Mouse (Mus musculus): ENCODE data around the gene Tspyl3. TPM values are rescaled to one million over a fixed set of nuclear protein-coding genes. Genes with fewer than 3 reads are reported as not detected.

The Tspyl3 gene
- polyA plus RNA-seq, 1 experiment from 2014 or later, result 9.3 TPM

- Histone ChIP-seq H3K9me3 (replicated peaks; ENCODE audit: low read length) (no peaks in the 10 kb centered on the region), H3K4me1 (replicated peaks; ENCODE audit: insufficient read depth, low read length) (no peaks in the 10 kb centered on the region), H3K4me2 (ENCODE audit: low read length) (no peak overlapping the region), H3K4me3 (replicated peaks; ENCODE audit: low read depth, low read length) (no peak overlapping the region), H3K27ac (no peak overlapping the region), H3K9ac (ENCODE audit: low read depth, low read length) (no peak overlapping the region), H3K27me3 (ENCODE audit: insufficient read depth, low read length) (no peaks in the 10 kb centered on the region), H3K36me3 (ENCODE audit: insufficient read depth, low read length) (no peaks in the 10 kb centered on the region)
- ATAC-seq (replicated peaks; ENCODE audit: low FRiP score, low read depth) (no peak), DNase-seq (ENCODE audit: low spot score) (no peak)
- TF ChIP-seq CTCF (IDR thresholded peaks at IDR 0.05; ENCODE audit: low read depth), result no peak
- WGBS, result 81% methylated on average over 10 of the region's 10 CpGs
These were observed 7.4 kb downstream of the Tspyl3 start for GRCm38 (mm10) chr2:153217826-153218340.

DNA sequence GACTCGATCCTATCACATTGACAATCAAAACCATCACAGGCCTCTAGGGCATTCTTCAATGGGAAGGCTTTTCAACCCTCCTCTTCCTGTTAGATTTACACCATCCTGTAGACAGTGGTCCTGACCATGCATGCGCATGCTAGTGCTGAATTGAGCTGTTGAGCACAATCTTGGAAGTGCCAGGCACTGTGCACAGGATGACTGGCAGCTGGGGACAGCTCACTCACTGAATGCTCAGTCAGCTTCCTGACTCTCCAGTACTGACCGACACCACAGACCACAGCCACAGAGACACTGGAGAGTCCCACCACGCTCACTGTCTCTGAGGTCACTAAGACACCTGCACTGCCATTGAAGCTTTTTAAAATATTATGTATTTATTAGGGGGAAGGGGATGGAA, 9.8 kb downstream of the Tspyl3 start:
- Histone ChIP-seq H3K27me3 (ENCODE audit: insufficient read depth, low read length) (no peaks in the 10 kb centered on the region), H3K9me3 (replicated peaks; ENCODE audit: low read length) (no peaks in the 10 kb centered on the region), H3K4me1 (replicated peaks; ENCODE audit: insufficient read depth, low read length) (no peaks in the 10 kb centered on the region), H3K4me3 (replicated peaks; ENCODE audit: low read depth, low read length) (no peak overlapping the region), H3K36me3 (ENCODE audit: insufficient read depth, low read length) (no peaks in the 10 kb centered on the region), H3K9ac (ENCODE audit: low read depth, low read length) (no peak overlapping the region), H3K4me2 (ENCODE audit: low read length) (no peak overlapping the region), H3K27ac (no peak overlapping the region)
- WGBS, result 79% methylated on average over 4 of the region's 4 CpGs
- DNase-seq (ENCODE audit: low spot score) (no peak), ATAC-seq (replicated peaks; ENCODE audit: low FRiP score, low read depth) (no peak)
- no peak for TF ChIP-seq CTCF (IDR thresholded peaks at IDR 0.05; ENCODE audit: low read depth)

DNA sequence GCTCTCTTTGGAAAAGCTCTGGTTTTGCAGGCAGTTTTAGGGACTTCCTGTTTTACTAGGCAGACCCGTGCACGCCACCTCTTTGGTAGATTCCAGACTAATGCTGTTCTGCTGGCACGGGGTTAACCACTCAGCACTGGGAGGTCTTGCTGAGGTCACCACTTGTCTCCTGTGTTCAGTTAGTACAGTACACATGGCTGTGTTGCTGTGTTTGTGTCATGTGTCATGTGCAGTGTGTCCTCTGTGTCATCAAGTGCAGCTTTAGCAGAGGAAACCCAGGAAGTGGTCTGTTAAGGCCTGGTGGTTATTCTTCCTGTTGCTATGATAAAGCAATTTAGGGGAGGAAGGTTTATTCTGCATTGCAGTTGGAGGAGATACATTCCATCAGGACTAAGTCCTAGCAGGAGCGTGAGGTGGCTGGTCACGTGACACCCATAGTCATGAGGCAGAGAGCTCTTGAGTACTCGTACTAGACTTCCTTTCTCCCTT, 10.4 kb downstream of the Tspyl3 start:
- no peak for TF ChIP-seq CTCF (IDR thresholded peaks at IDR 0.05; ENCODE audit: low read depth)
- no peak overlapping the region for H3K4me3 ChIP-seq (replicated peaks; ENCODE audit: low read depth, low read length)
- peaks cover 4% of the 10 kb centered on the region; the same call in 1 of the 2 replicates for H3K36me3 ChIP-seq (ENCODE audit: insufficient read depth, low read length)
- no peak overlapping the region for H3K27ac ChIP-seq
- no peak overlapping the region for H3K9ac ChIP-seq (ENCODE audit: low read depth, low read length)
- no peaks in the 10 kb centered on the region for H3K4me1 ChIP-seq (replicated peaks; ENCODE audit: insufficient read depth, low read length)
- ATAC-seq (replicated peaks; ENCODE audit: low FRiP score, low read depth) (no peak), DNase-seq (ENCODE audit: low spot score) (peak; percentile 10)
- no peaks in the 10 kb centered on the region for H3K27me3 ChIP-seq (ENCODE audit: insufficient read depth, low read length)
- H3K9me3 ChIP-seq (replicated peaks; ENCODE audit: low read length), result no peaks in the 10 kb centered on the region
- no peak overlapping the region for H3K4me2 ChIP-seq (ENCODE audit: low read length)
- 54% methylated on average over 6 of the region's 6 CpGs for WGBS

DNA sequence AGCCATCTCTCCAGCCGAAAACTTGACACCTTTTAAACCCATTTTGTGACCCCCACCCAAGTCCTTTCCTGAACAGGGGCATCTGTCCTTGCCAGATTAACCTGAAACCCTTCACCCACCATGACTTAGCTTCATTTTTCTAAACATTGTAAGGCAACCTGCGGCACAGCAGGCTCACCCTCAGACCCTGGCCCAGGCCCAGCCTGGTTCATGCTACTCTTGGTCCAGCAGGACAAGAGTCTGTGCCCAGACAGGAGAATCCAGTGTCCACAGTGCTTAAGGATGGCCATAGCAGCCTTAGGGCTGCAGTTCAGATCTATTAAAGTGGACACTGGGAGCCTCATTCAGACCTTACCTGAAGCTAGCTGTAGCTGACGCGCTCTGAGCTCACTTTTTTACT, 11.9 kb downstream of the Tspyl3 start:
- ATAC-seq (replicated peaks; ENCODE audit: low FRiP score, low read depth), result no peak
- no peak for TF ChIP-seq CTCF (IDR thresholded peaks at IDR 0.05; ENCODE audit: low read depth)
- Histone ChIP-seq H3K27ac (no peak overlapping the region), H3K4me3 (replicated peaks; ENCODE audit: low read depth, low read length) (no peak overlapping the region), H3K9ac (ENCODE audit: low read depth, low read length) (no peak overlapping the region), H3K4me1 (replicated peaks; ENCODE audit: insufficient read depth, low read length) (no peaks in the 10 kb centered on the region), H3K9me3 (replicated peaks; ENCODE audit: low read length) (no peaks in the 10 kb centered on the region), H3K36me3 (ENCODE audit: insufficient read depth, low read length) (peaks cover 12% of the 10 kb centered on the region; the same call in 1 of the 2 replicates), H3K27me3 (ENCODE audit: insufficient read depth, low read length) (no peaks in the 10 kb centered on the region), H3K4me2 (ENCODE audit: low read length) (no peak overlapping the region)
- WGBS, result 78% methylated on average over 4 of the region's 4 CpGs
- DNase-seq (ENCODE audit: low spot score), result no peak

DNA sequence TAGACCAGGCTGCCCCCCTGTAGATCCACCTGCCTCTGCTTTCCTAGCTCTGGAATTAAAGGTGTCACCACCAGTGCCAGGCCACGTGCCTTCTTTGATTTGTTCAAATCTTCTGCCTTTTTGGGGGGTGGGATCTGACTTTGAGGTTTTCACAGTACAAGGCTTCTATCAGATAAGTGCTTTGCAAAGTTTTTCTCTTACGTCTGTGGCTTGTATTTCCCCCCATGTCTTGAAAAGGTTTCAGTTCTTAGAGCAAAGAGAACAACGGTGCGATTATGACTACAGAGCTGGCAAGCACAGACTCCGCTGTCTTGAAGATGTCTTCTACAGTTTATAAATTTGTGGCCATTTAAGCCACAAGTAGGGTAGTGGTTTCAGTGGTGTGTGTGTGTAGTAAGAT, 13.8 kb downstream of the Tspyl3 start:
- WGBS, result 93% methylated on average over 5 of the region's 5 CpGs
- Histone ChIP-seq H3K4me1 (replicated peaks; ENCODE audit: insufficient read depth, low read length) (no peaks in the 10 kb centered on the region), H3K36me3 (ENCODE audit: insufficient read depth, low read length) (peaks cover 26% of the 10 kb centered on the region; the same call in 1 of the 2 replicates), H3K4me2 (ENCODE audit: low read length) (no peak overlapping the region), H3K9me3 (replicated peaks; ENCODE audit: low read length) (no peaks in the 10 kb centered on the region), H3K9ac (ENCODE audit: low read depth, low read length) (no peak overlapping the region), H3K27ac (no peak overlapping the region), H3K4me3 (replicated peaks; ENCODE audit: low read depth, low read length) (no peak overlapping the region), H3K27me3 (ENCODE audit: insufficient read depth, low read length) (no peaks in the 10 kb centered on the region)
- DNase-seq (ENCODE audit: low spot score) (no peak), ATAC-seq (replicated peaks; ENCODE audit: low FRiP score, low read depth) (no peak)
- TF ChIP-seq CTCF (IDR thresholded peaks at IDR 0.05; ENCODE audit: low read depth), result no peak

GRCm38 (mm10) chr2:153209286-153209685, 16.0 kb downstream of the Tspyl3 start:
- no peak for ATAC-seq (replicated peaks; ENCODE audit: low FRiP score, low read depth)
- WGBS, result 79% methylated on average over 5 of the region's 5 CpGs
- Histone ChIP-seq H3K4me1 (replicated peaks; ENCODE audit: insufficient read depth, low read length) (no peaks in the 10 kb centered on the region), H3K4me2 (ENCODE audit: low read length) (no peak overlapping the region), H3K36me3 (ENCODE audit: insufficient read depth, low read length) (peaks cover 32% of the 10 kb centered on the region; the same call in 1 of the 2 replicates), H3K9me3 (replicated peaks; ENCODE audit: low read length) (no peaks in the 10 kb centered on the region), H3K27ac (no peak overlapping the region), H3K4me3 (replicated peaks; ENCODE audit: low read depth, low read length) (no peak overlapping the region), H3K9ac (ENCODE audit: low read depth, low read length) (no peak overlapping the region), H3K27me3 (ENCODE audit: insufficient read depth, low read length) (no peaks in the 10 kb centered on the region)
- no peak for TF ChIP-seq CTCF (IDR thresholded peaks at IDR 0.05; ENCODE audit: low read depth)
- no peak for DNase-seq (ENCODE audit: low spot score)

DNA sequence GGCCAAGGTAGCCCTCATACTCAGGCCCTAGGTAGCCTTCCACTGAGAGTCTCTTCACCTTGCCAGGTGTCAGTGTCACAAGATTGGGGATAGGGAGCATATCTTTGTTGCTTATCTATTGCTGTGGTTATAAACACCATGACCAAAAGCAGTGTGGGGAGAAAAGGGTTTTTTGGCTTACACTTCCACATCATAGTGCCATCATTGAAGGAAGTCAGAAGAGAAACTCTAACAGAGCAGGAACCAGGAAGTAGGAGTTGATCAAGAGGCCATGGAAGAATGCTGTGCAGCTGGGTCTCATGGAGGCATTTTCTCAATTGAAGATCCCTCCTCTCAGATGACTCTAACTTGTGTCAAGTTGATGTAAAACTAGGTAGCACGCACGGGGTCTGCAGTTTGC, 17.1 kb downstream of the Tspyl3 start:
- 100% methylated on average over 2 of the region's 2 CpGs for WGBS
- DNase-seq (ENCODE audit: low spot score) (no peak), ATAC-seq (replicated peaks; ENCODE audit: low FRiP score, low read depth) (no peak)
- peaks cover 37% of the 10 kb centered on the region for H3K36me3 ChIP-seq (ENCODE audit: insufficient read depth, low read length)
- no peak overlapping the region for H3K4me3 ChIP-seq (replicated peaks; ENCODE audit: low read depth, low read length)
- no peaks in the 10 kb centered on the region for H3K9me3 ChIP-seq (replicated peaks; ENCODE audit: low read length)
- H3K27ac ChIP-seq, result no peak overlapping the region
- no peak overlapping the region for H3K4me2 ChIP-seq (ENCODE audit: low read length)
- no peaks in the 10 kb centered on the region for H3K4me1 ChIP-seq (replicated peaks; ENCODE audit: insufficient read depth, low read length)
- TF ChIP-seq CTCF (IDR thresholded peaks at IDR 0.05; ENCODE audit: low read depth), result no peak
- H3K27me3 ChIP-seq (ENCODE audit: insufficient read depth, low read length), result no peaks in the 10 kb centered on the region
- H3K9ac ChIP-seq (ENCODE audit: low read depth, low read length), result no peak overlapping the region

Data from kidney, postnatal 0 days (tissue).